Mouse (Mus musculus) heart, embryonic 11.5 days (tissue): ENCODE results near the gene Tyk2. TPM values are rescaled to one million over a fixed set of nuclear protein-coding genes. Genes with fewer than 3 reads are reported as not detected.
A peak's percentile ranks its signal among the peaks of the same experiment; 100 is the strongest.

Experiments
- ATAC-seq: fragments of 200-750 bp; cut with Nextera tagmentation; replicated peaks from 2 replicates; pipeline ENCODE4 v1.8.0; 2017; ENCODE audit warnings: moderate library complexity; ENCODE audit not compliant: insufficient number of reproducible peaks, low FRiP score, low TSS enrichment
- H3K27ac ChIP-seq: fragments of 300-500 bp; sonication (generic); 2 replicates; pipeline ENCODE4 v1.5.1; 2014; ENCODE audit warnings: mild to moderate bottlenecking, low read depth, low read length
- H3K27me3 ChIP-seq: fragments of 300-500 bp; sonication (generic); 2 replicates; pipeline ENCODE4 v1.6.1; 2014; ENCODE audit warnings: mild to moderate bottlenecking, low read length, mixed read lengths; ENCODE audit not compliant: control insufficient read depth, insufficient read depth
- H3K36me3 ChIP-seq: fragments of 300-500 bp; sonication (generic); 2 replicates; pipeline ENCODE4 v1.6.1; 2014; ENCODE audit warnings: mild to moderate bottlenecking, low read length, moderate library complexity, mixed read lengths; ENCODE audit not compliant: control insufficient read depth, insufficient read depth
- H3K4me1 ChIP-seq: fragments of 300-500 bp; sonication (generic); 2 replicates; pipeline ENCODE4 v1.6.1; 2014; ENCODE audit warnings: low read length; ENCODE audit not compliant: control insufficient read depth, insufficient read depth
- H3K4me2 ChIP-seq: fragments of 300-500 bp; sonication (generic); 2 replicates; pipeline ENCODE4 v1.6.1; 2014; ENCODE audit warnings: mild to moderate bottlenecking, moderate library complexity
- H3K4me3 ChIP-seq: fragments of 300-500 bp; sonication (generic); 2 replicates; pipeline ENCODE4 v1.5.1; 2014; ENCODE audit warnings: low read depth, low read length
- H3K9ac ChIP-seq: fragments of 300-500 bp; sonication (generic); 2 replicates; pipeline ENCODE4 v1.6.1; 2014; ENCODE audit warnings: mild to moderate bottlenecking, low read depth, low read length, moderate library complexity
- H3K9me3 ChIP-seq: fragments of 300-500 bp; sonication (generic); replicated peaks from 2 replicates; pipeline ENCODE4 v1.6.1; 2016; ENCODE audit warnings: low read length; ENCODE audit not compliant: control insufficient read depth
- WGBS: fragments of 180-500 bp; shearing (Covaris S2); extraction: QIAGEN DNeasy Blood & Tissue Kit; methylation state at CpG from one replicate; pipeline ENCODE4 v1.1.7; 2014; ENCODE audit not compliant: insufficient replicate concordance; 5-methylcytosine and 5-hydroxymethylcytosine counted together
- polyA plus RNA-seq: library from polyadenylated mRNA; unstranded; fragments of >200 nt; fragmentation: Nextera tagmentation; extraction: Ambion mirVana; gene quantifications from 2 replicates; pipeline ENCODE4 v1.2.1, GENCODE M21; 2014

Gene Tyk2
- polyA plus RNA-seq, 1 experiment from 2014 or later: 9.4 TPM

- no peaks in the 10 kb centered on the region for H3K9me3 ChIP-seq
Observed at GRCm38 (mm10) chr9:21093423-21093822, 37.6 kb downstream of the Tyk2 start.

GRCm38 (mm10) chr9:21091707-21092320, 39.2 kb downstream of the Tyk2 start, which contains the start of the genes Gm38431 and Raver1:
Gene Gm38431 (minus strand): TSS chr9:21091997.
Gene Raver1 (minus strand): TSS chr9:21092008.
- Histone ChIP-seq H3K9ac (peak within 1 kb of the TSS; percentile 92), H3K4me3 (peak within 1 kb of the TSS; percentile 81), H3K36me3 (peaks cover 11% of the 10 kb centered on the region), H3K27me3 (no peaks in the 10 kb centered on the region), H3K4me2 (peak within 1 kb of the TSS; percentile 80), H3K27ac (peak within 1 kb of the TSS; percentile 92), H3K9me3 (no peaks in the 10 kb centered on the region), H3K4me1 (peaks cover 14% of the 10 kb centered on the region)
- peak; percentile 99 for ATAC-seq
- under 1% methylated on average over 54 of the region's 54 CpGs for WGBS

More at GRCm38 (mm10) chr9:21093423-21093822, 37.6 kb downstream of the Tyk2 start:
- ATAC-seq: no peak
- Histone ChIP-seq H3K27me3 (no peaks in the 10 kb centered on the region), H3K4me2 (no peak overlapping the region), H3K4me1 (peaks cover 14% of the 10 kb centered on the region), H3K4me3 (no peak overlapping the region), H3K9ac (no peak overlapping the region), H3K36me3 (peaks cover 9% of the 10 kb centered on the region), H3K27ac (no peak overlapping the region)
- 89% methylated on average over 9 of the region's 9 CpGs for WGBS

- Histone ChIP-seq H3K9me3 (no peaks in the 10 kb centered on the region), H3K4me3 (peak overlapping the region; percentile 81), H3K4me2 (peak overlapping the region; percentile 80), H3K27me3 (no peaks in the 10 kb centered on the region), H3K36me3 (peaks cover 18% of the 10 kb centered on the region), H3K9ac (peak overlapping the region; percentile 92), H3K27ac (peak overlapping the region; percentile 92), H3K4me1 (peaks cover 14% of the 10 kb centered on the region)
- 3% methylated on average over 24 of the region's 24 CpGs for WGBS
- no peak for ATAC-seq
Observed at GRCm38 (mm10) chr9:21090972-21091706, 39.9 kb downstream of the Tyk2 start.

- H3K27me3 ChIP-seq: no peaks in the 10 kb centered on the region
- peak overlapping the region; percentile 92 for H3K9ac ChIP-seq
- ATAC-seq: no peak
- H3K4me3 ChIP-seq: peak overlapping the region; percentile 81
- H3K4me1 ChIP-seq: peaks cover 14% of the 10 kb centered on the region
- H3K27ac ChIP-seq: no peak overlapping the region
- H3K4me2 ChIP-seq: peak overlapping the region; percentile 80
- 100% methylated on average over 1 of the region's 1 CpGs for WGBS
- H3K9me3 ChIP-seq: no peaks in the 10 kb centered on the region
- H3K36me3 ChIP-seq: peaks cover 24% of the 10 kb centered on the region
Observed at GRCm38 (mm10) chr9:21090537-21090936, 40.5 kb downstream of the Tyk2 start.

- Histone ChIP-seq H3K4me1 (no peaks in the 10 kb centered on the region), H3K4me2 (no peak overlapping the region), H3K36me3 (peaks cover 72% of the 10 kb centered on the region), H3K4me3 (no peak overlapping the region), H3K27ac (no peak overlapping the region), H3K27me3 (no peaks in the 10 kb centered on the region), H3K9me3 (no peaks in the 10 kb centered on the region), H3K9ac (no peak overlapping the region)
- ATAC-seq: no peak
- WGBS: 83% methylated on average over 3 of the region's 3 CpGs
Observed at GRCm38 (mm10) chr9:21083324-21083723, 47.7 kb downstream of the Tyk2 start.

- WGBS: 87% methylated on average over 9 of the region's 9 CpGs
- Histone ChIP-seq H3K36me3 (peaks cover 79% of the 10 kb centered on the region), H3K4me1 (no peaks in the 10 kb centered on the region), H3K4me3 (no peak overlapping the region), H3K27ac (no peak overlapping the region), H3K27me3 (no peaks in the 10 kb centered on the region), H3K4me2 (no peak overlapping the region), H3K9ac (no peak overlapping the region), H3K9me3 (no peaks in the 10 kb centered on the region)
- no peak for ATAC-seq
Observed at GRCm38 (mm10) chr9:21081127-21081526, 49.9 kb downstream of the Tyk2 start.

- Histone ChIP-seq H3K9me3 (no peaks in the 10 kb centered on the region), H3K27ac (no peak overlapping the region), H3K4me1 (peaks cover 7% of the 10 kb centered on the region; the same call in 1 of the 2 replicates), H3K4me3 (no peak overlapping the region), H3K27me3 (no peaks in the 10 kb centered on the region), H3K4me2 (no peak overlapping the region), H3K36me3 (peaks cover 50% of the 10 kb centered on the region), H3K9ac (no peak overlapping the region)
- ATAC-seq: no peak
- WGBS: 91% methylated on average over 3 of the region's 3 CpGs
Observed at GRCm38 (mm10) chr9:21075625-21076024, 55.4 kb downstream of the Tyk2 start.

GRCm38 (mm10) chr9:21074173-21074572, 56.9 kb downstream of the Tyk2 start:
- H3K9ac ChIP-seq: no peak overlapping the region
- no peak overlapping the region for H3K27ac ChIP-seq
- no peaks in the 10 kb centered on the region for H3K27me3 ChIP-seq
- H3K36me3 ChIP-seq: peaks cover 36% of the 10 kb centered on the region
- H3K4me3 ChIP-seq: no peak overlapping the region; the same call in 1 of the 2 replicates
- H3K9me3 ChIP-seq: no peaks in the 10 kb centered on the region
- 85% methylated on average over 1 of the region's 1 CpGs for WGBS
- peaks cover 7% of the 10 kb centered on the region; the same call in 1 of the 2 replicates for H3K4me1 ChIP-seq
- ATAC-seq: no peak
- H3K4me2 ChIP-seq: no peak overlapping the region
